Mouse (Mus musculus) hindbrain, postnatal 0 days (tissue): ENCODE results near the gene Zdhhc17. TPM values are rescaled to one million over a fixed set of nuclear protein-coding genes. Genes with fewer than 3 reads are reported as not detected.

Experiments
- ATAC-seq: fragments of 200-750 bp; cut with Nextera tagmentation; 2 replicates; pipeline ENCODE4 v1.8.0; 2017; ENCODE audit warnings: mild to moderate bottlenecking, moderate TSS enrichment, moderate library complexity
- DNase-seq: peaks from one replicate; pipeline ENCODE4 v3.0.0-alpha.2; 2015; ENCODE audit warnings: low spot score
- H3K27ac ChIP-seq: fragments of 300-500 bp; sonication (generic); 2 replicates; pipeline ENCODE4 v1.5.1; 2014; ENCODE audit warnings: mild to moderate bottlenecking
- H3K27me3 ChIP-seq: fragments of 300-500 bp; sonication (generic); 2 replicates; pipeline ENCODE4 v1.6.1; 2014; ENCODE audit warnings: low read length, mixed read lengths; ENCODE audit not compliant: insufficient read depth
- H3K36me3 ChIP-seq: fragments of 300-500 bp; sonication (generic); 2 replicates; pipeline ENCODE4 v1.6.1; 2014; ENCODE audit warnings: low read length, mixed read lengths; ENCODE audit not compliant: insufficient read depth
- H3K4me1 ChIP-seq: fragments of 300-500 bp; sonication (generic); 2 replicates; pipeline ENCODE4 v1.6.1; 2014; ENCODE audit warnings: antibody characterized with exemption, low read length, mixed read lengths; ENCODE audit not compliant: insufficient read depth
- H3K4me2 ChIP-seq: fragments of 300-500 bp; sonication (generic); 2 replicates; pipeline ENCODE4 v1.6.1; 2014; ENCODE audit warnings: low read depth, mild to moderate bottlenecking, low read length, moderate library complexity, mixed read lengths
- H3K4me3 ChIP-seq: fragments of 300-500 bp; sonication (generic); 2 replicates; pipeline ENCODE4 v1.5.1; 2014; ENCODE audit warnings: low read length
- H3K9ac ChIP-seq: fragments of 300-500 bp; sonication (generic); replicated peaks from 2 replicates; pipeline ENCODE4 v1.6.1; 2014; ENCODE audit warnings: mild to moderate bottlenecking, low read length, moderate library complexity, mixed read lengths
- H3K9me3 ChIP-seq: fragments of 300-500 bp; sonication (generic); 2 replicates; pipeline ENCODE4 v1.6.1; 2016; ENCODE audit warnings: low read length, mixed read lengths
- CTCF ChIP-seq: IDR thresholded peaks from 2 replicates; pipeline ENCODE4 v1.5.1; 2016; ENCODE audit warnings: antibody characterized with exemption, control low read depth, low read depth
- WGBS: fragments of 180-500 bp; shearing (Covaris S2); extraction: QIAGEN DNeasy Blood & Tissue Kit; methylation state at CpG from one replicate; pipeline ENCODE4 v1.1.7; 2014; 5-methylcytosine and 5-hydroxymethylcytosine counted together
- polyA plus RNA-seq: library from polyadenylated mRNA; unstranded; fragments of >200 nt; fragmentation: Nextera tagmentation; extraction: Ambion mirVana; gene quantifications from 2 replicates; pipeline ENCODE4 v1.2.1, GENCODE M21; 2015
- total RNA-seq: library from RNA; depleted of rRNA; stranded (reverse); fragments of >200 nt; gene quantifications from 2 replicates; pipeline ENCODE4 v1.2.3, GENCODE M21; 2014

Zdhhc17 gene
- total and polyA plus RNA-seq, 2 experiments from 2014 or later, result 44.8 to 45.1 TPM

- 87% methylated on average over 3 of the region's 3 CpGs for WGBS
- peaks cover 12% of the 10 kb centered on the region for H3K36me3 ChIP-seq
- no peak for DNase-seq
- H3K4me3 ChIP-seq, result no peak overlapping the region
- no peak overlapping the region for H3K4me2 ChIP-seq
- no peak for TF ChIP-seq CTCF
- H3K27ac ChIP-seq, result no peak overlapping the region
- H3K9ac ChIP-seq, result no peak overlapping the region
- no peaks in the 10 kb centered on the region for H3K9me3 ChIP-seq
- no peaks in the 10 kb centered on the region for H3K4me1 ChIP-seq
- H3K27me3 ChIP-seq, result no peaks in the 10 kb centered on the region
- ATAC-seq, result no peak
Observed at GRCm38 (mm10) chr10:110971044-110971443, 38.9 kb downstream of the Zdhhc17 start.

DNA sequence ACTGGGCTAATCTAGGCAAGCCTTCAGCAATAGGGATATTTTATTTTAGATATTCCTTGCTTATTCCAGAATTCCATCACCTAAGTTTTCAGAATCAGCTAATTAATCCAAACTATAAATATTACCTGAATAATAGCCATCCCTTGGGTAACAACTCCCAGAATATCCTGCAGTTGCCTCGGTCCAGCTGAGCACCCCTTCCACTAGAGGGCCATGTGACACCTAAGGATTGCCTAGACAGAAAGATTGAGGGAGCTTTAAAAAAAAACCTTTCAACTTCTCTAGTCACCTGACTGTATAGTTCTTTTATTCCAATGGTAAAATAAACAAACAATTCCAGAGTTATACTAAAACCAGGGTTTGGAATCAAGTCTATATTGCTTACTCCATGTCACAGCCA lies 47.8 kb downstream of the Zdhhc17 start:
- no peaks in the 10 kb centered on the region for H3K9me3 ChIP-seq
- no peak overlapping the region for H3K27ac ChIP-seq
- no peak overlapping the region for H3K4me2 ChIP-seq
- no peaks in the 10 kb centered on the region for H3K4me1 ChIP-seq
- ATAC-seq, result no peak
- peak; percentile 36; the same call in 1 of the 2 replicates for TF ChIP-seq CTCF
- H3K27me3 ChIP-seq, result no peaks in the 10 kb centered on the region
- H3K4me3 ChIP-seq, result no peak overlapping the region
- no peak overlapping the region for H3K9ac ChIP-seq
- 34% methylated on average over 1 of the region's 1 CpGs for WGBS
- no peak for DNase-seq
- H3K36me3 ChIP-seq, result peaks cover 18% of the 10 kb centered on the region

GRCm38 (mm10) chr10:110960841-110961240 lies 49.1 kb downstream of the Zdhhc17 start:
- no peaks in the 10 kb centered on the region for H3K9me3 ChIP-seq
- WGBS, result 92% methylated on average over 6 of the region's 6 CpGs

GRCm38 (mm10) chr10:110959781-110960180 lies 50.2 kb downstream of the Zdhhc17 start:
- TF ChIP-seq CTCF, result no peak
- H3K9me3 ChIP-seq, result no peaks in the 10 kb centered on the region
- H3K27me3 ChIP-seq, result no peaks in the 10 kb centered on the region
- H3K4me2 ChIP-seq, result no peak overlapping the region
- peaks cover 29% of the 10 kb centered on the region for H3K36me3 ChIP-seq
- ATAC-seq (no peak), DNase-seq (no peak)
- H3K4me1 ChIP-seq, result no peaks in the 10 kb centered on the region
- H3K27ac ChIP-seq, result no peak overlapping the region
- H3K4me3 ChIP-seq, result no peak overlapping the region
- no peak overlapping the region for H3K9ac ChIP-seq
- WGBS, result 92% methylated on average over 8 of the region's 8 CpGs

More at GRCm38 (mm10) chr10:110960841-110961240, 49.1 kb downstream of the Zdhhc17 start:
- H3K4me1 ChIP-seq, result no peaks in the 10 kb centered on the region
- H3K9ac ChIP-seq, result no peak overlapping the region
- DNase-seq, result no peak
- ATAC-seq, result no peak
- no peaks in the 10 kb centered on the region for H3K27me3 ChIP-seq
- H3K4me3 ChIP-seq, result no peak overlapping the region
- H3K36me3 ChIP-seq, result peaks cover 23% of the 10 kb centered on the region
- no peak for TF ChIP-seq CTCF
- no peak overlapping the region for H3K4me2 ChIP-seq
- no peak overlapping the region for H3K27ac ChIP-seq

GRCm38 (mm10) chr10:110958879-110959278 lies 51.1 kb downstream of the Zdhhc17 start:
- ATAC-seq, result no peak

GRCm38 (mm10) chr10:110952937-110953451 lies 56.9 kb downstream of the Zdhhc17 start:
- no peaks in the 10 kb centered on the region for H3K27me3 ChIP-seq
- peak; percentile 88 for ATAC-seq
- H3K9me3 ChIP-seq, result no peaks in the 10 kb centered on the region
- peak; percentile 83 for DNase-seq
- TF ChIP-seq CTCF, result no peak
- H3K4me3 ChIP-seq, result no peak overlapping the region
- WGBS, result 39% methylated on average over 9 of the region's 9 CpGs
- H3K4me2 ChIP-seq, result no peak overlapping the region
- peaks cover 28% of the 10 kb centered on the region; the same call in 1 of the 2 replicates for H3K36me3 ChIP-seq
- H3K4me1 ChIP-seq, result no peaks in the 10 kb centered on the region
- no peak overlapping the region for H3K9ac ChIP-seq
- H3K27ac ChIP-seq, result peak overlapping the region; percentile 38; the same call in 1 of the 2 replicates

More at GRCm38 (mm10) chr10:110958879-110959278, 51.1 kb downstream of the Zdhhc17 start:
- H3K4me2 ChIP-seq, result no peak overlapping the region
- no peaks in the 10 kb centered on the region for H3K27me3 ChIP-seq
- DNase-seq, result no peak
- no peak overlapping the region for H3K4me3 ChIP-seq
- TF ChIP-seq CTCF, result no peak
- peaks cover 29% of the 10 kb centered on the region for H3K36me3 ChIP-seq
- 96% methylated on average over 6 of the region's 6 CpGs for WGBS
- no peaks in the 10 kb centered on the region for H3K9me3 ChIP-seq
- no peak overlapping the region for H3K9ac ChIP-seq
- H3K4me1 ChIP-seq, result no peaks in the 10 kb centered on the region
- no peak overlapping the region for H3K27ac ChIP-seq

DNA sequence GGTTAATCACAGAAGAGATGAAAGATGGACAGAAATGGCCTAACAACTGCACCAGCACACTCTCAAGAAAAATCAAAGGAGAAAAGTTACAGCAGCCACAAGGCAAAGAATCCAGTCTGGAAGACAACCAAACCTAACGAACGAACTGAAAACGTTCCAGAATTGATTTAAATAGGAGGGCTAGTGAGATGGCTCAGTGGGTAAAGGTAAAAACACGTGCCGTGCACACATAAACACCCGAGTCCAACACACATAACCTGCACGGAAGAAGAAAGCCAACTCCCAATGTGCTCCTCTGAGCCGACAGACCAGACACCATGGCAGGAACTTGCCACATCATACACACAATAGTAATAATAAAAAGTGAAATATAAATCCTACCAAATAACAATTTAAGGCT lies 57.7 kb downstream of the Zdhhc17 start:
- Histone ChIP-seq H3K27ac (no peak overlapping the region), H3K4me1 (no peaks in the 10 kb centered on the region), H3K27me3 (no peaks in the 10 kb centered on the region), H3K36me3 (peaks cover 30% of the 10 kb centered on the region; the same call in 1 of the 2 replicates), H3K9me3 (no peaks in the 10 kb centered on the region), H3K4me2 (no peak overlapping the region), H3K4me3 (no peak overlapping the region), H3K9ac (no peak overlapping the region)
- 79% methylated on average over 8 of the region's 8 CpGs for WGBS
- no peak for DNase-seq
- no peak for ATAC-seq
- TF ChIP-seq CTCF, result no peak
